Mouse (Mus musculus): ENCODE measurements at regions not wholly inside any gene's neighbourhood (a gene's known extent, or its start where the extent isn't known, plus 50 kb on each side); places are given as distances from the start of the nearest gene placed in this dataset.

GRCm38 (mm10) chr5:128482617-128483440, 50.0 kb upstream of the Tmem132d start:
- peak; percentile 77 for ATAC-seq (ENCODE audit: low TSS enrichment)
